Mouse (Mus musculus): ENCODE measurements around the gene Nanp.

DNA sequence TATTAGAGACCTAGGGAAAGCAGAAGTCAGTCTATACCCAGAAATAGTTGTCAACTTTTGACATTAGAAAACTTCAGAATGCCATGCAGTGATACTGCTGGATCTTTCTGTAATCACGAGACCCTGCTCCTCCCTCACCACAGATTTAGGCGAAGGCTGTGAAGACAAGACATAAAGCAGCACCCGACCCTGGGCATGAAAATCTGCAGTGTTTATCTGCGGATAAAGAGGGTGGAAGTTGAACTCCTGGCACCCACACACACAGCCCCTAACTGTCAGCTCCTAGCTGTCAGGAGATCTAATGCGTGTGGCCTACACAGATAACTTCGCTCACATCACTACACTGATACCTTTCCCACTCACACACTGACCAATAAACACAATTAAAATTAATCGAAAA is 57.7 kb downstream of the Nanp start:
- TF ChIP-seq EP300 (IDR thresholded peaks at IDR 0.05; ENCODE audit: insufficient read depth, low read depth, low read length) (no peak), POLR2A (IDR thresholded peaks at IDR 0.05; ENCODE audit: insufficient read depth, low read depth, low read length) (no peak)
